In genomic region chr11:20594229-20595201, GRCm38 (mm10) we compare ENCODE assay signal across 10 mouse cellular contexts. TPM values are rescaled to one million over a fixed set of nuclear protein-coding genes. Genes with fewer than 3 reads are reported as not detected.
DNase-seq lines count a peak whose midpoint lies in the region; ATAC-seq and TF ChIP-seq lines count a peak whose summit lies in the region.
"Had no signal": no experiment of that assay in that cellular context is flagged by ENCODE, and none has a peak within 500 bp of the region (broad histone marks: within the 10 kb centered on the region; RNA-seq: fewer than 3 reads in every experiment).

No protein-coding gene starts in this region.

- H3K36me3 ChIP-seq in embryonic facial prominence, embryonic 13.5 days, result no peaks in the 10 kb centered on the region
- H3K36me3 ChIP-seq in lung, postnatal 0 days (ENCODE audit: insufficient read depth, low read length), result no peaks in the 10 kb centered on the region
- H3K36me3 ChIP-seq: embryonic facial prominence, embryonic 12.5 days had no signal

- no peak for ATAC-seq in embryonic facial prominence, embryonic 13.5 days (ENCODE audit: insufficient number of reproducible peaks, insufficient read depth, low FRiP score, low TSS enrichment, low read depth)
- peak; percentile 73 for ATAC-seq in lung, postnatal 0 days

- H3K4me2 ChIP-seq in embryonic facial prominence, embryonic 13.5 days, result peak overlapping the region; percentile 11; the same call in 1 of the 2 replicates
- 0 out of 2 replicates have a peak overlapping the region, but pooled peaks have one; percentile 9 for H3K4me2 ChIP-seq in lung, postnatal 0 days (replicated peaks; ENCODE audit: low read depth, low read length)
- H3K4me2 ChIP-seq: embryonic facial prominence, embryonic 12.5 days had no signal

- H3K27ac ChIP-seq in embryonic facial prominence, embryonic 13.5 days, result peak overlapping the region; percentile 48; the same call in 1 of the 2 replicates
- H3K27ac ChIP-seq in lung, postnatal 0 days (ENCODE audit: low read length), result peak overlapping the region; percentile 43; the same call in 1 of the 2 replicates
- H3K27ac ChIP-seq: embryonic facial prominence, embryonic 12.5 days had no signal

- no peak for TF ChIP-seq CTCF in lung, postnatal 0 days (IDR thresholded peaks at IDR 0.05)

- no peaks in the 10 kb centered on the region for H3K27me3 ChIP-seq in embryonic facial prominence, embryonic 13.5 days
- no peaks in the 10 kb centered on the region for H3K27me3 ChIP-seq in lung, postnatal 0 days (replicated peaks; ENCODE audit: insufficient read depth, low read length)
- H3K27me3 ChIP-seq: embryonic facial prominence, embryonic 12.5 days had no signal

- H3K4me3 ChIP-seq in embryonic facial prominence, embryonic 13.5 days, result no peak overlapping the region
- no peak overlapping the region for H3K4me3 ChIP-seq in lung, postnatal 0 days (ENCODE audit: low read depth, low read length)
- H3K4me3 ChIP-seq: embryonic facial prominence, embryonic 12.5 days had no signal

- H3K9ac ChIP-seq in embryonic facial prominence, embryonic 13.5 days, result 0 out of 2 replicates have a peak overlapping the region, but pooled peaks have one; percentile 22
- no peak overlapping the region for H3K9ac ChIP-seq in lung, postnatal 0 days (replicated peaks; ENCODE audit: low read depth)
- H3K9ac ChIP-seq: embryonic facial prominence, embryonic 12.5 days had no signal

- H3K4me1 ChIP-seq in embryonic facial prominence, embryonic 13.5 days, result peaks cover 13% of the 10 kb centered on the region
- H3K4me1 ChIP-seq in lung, postnatal 0 days (ENCODE audit: insufficient read depth, low read depth, low read length), result no peaks in the 10 kb centered on the region

- WGBS in embryonic facial prominence, embryonic 13.5 days, result 64% methylated on average over 22 of the region's 22 CpGs
- 35% methylated on average over 22 of the region's 22 CpGs for WGBS in lung, postnatal 0 days

- DNase-seq in gastrocnemius, postnatal 25 days, result peak; percentile 31
- DNase-seq in gastrocnemius, postnatal 14 days, result no peak
- DNase-seq in heart, postnatal 25 days (ENCODE audit: low spot score), result peak; percentile 17
- peak; percentile 67 for DNase-seq in lung, postnatal 0 days (ENCODE audit: low spot score)
- no peak for DNase-seq in right cerebral cortex, adult 2 months (ENCODE audit: low spot score in 2 of 2)
- no peak for DNase-seq in liver
- no peak for DNase-seq in ovary, postnatal 36 days (ENCODE audit: low spot score)
- DNase-seq: thymus, postnatal 14 days had no signal

- peak; percentile 29; the same call in 1 of the 2 replicates for TF ChIP-seq EP300 in lung, postnatal 0 days (IDR thresholded peaks at IDR 0.05)

- H3K9me3 ChIP-seq in embryonic facial prominence, embryonic 13.5 days, result no peaks in the 10 kb centered on the region
- no peaks in the 10 kb centered on the region for H3K9me3 ChIP-seq in lung, postnatal 0 days (ENCODE audit: low read length)
- H3K9me3 ChIP-seq: embryonic facial prominence, embryonic 12.5 days had no signal

- intact Hi-C loops in gastrocnemius, postnatal 14 days (cut with DNase I; ENCODE audit: low total_unique reads), result no loop called here
- intact Hi-C loops in heart, postnatal 25 days (cut with DNase I), result loop anchor here (5.0 kb wide), 3 partner anchors 43 to 137 kb away; partner anchors contain the start of gene Sertad2

RNA-seq across cellular contexts. Expression of gene Sertad2, which starts 51.5 kb away (rescaled TPM):
- 1 to 10 TPM; 8.4 to 9.2 TPM for total RNA-seq in gastrocnemius, postnatal 25 days (2021)
- 10 to 100 TPM in 1 of 2 experiments, 1 to 10 TPM in 1; 9.6 to 12.0 TPM for total RNA-seq in gastrocnemius, postnatal 14 days (2021)
- 40.5 and 47.9 TPM in 2 replicates for polyA plus RNA-seq in embryonic facial prominence, embryonic 13.5 days (2015; fragmentation: Nextera tagmentation; extraction: Ambion mirVana)
- 10 to 100 TPM; 18.0 to 21.5 TPM for total RNA-seq in heart, postnatal 25 days (2021)
- 43.6 and 44.9 TPM in 2 replicates for polyA plus RNA-seq in lung, postnatal 0 days (2015; fragmentation: Nextera tagmentation; extraction: Ambion mirVana)

Comparison
In these comparisons a context has a peak if more than half of its experiments do, and no peak if none do; other contexts are left out.
1. DNase-seq: peak in gastrocnemius, postnatal 25 days (single experiment), heart, postnatal 25 days (single experiment) and lung, postnatal 0 days (single experiment); none in gastrocnemius, postnatal 14 days (single experiment), right cerebral cortex, adult 2 months (0 of 2), liver (single experiment) and ovary, postnatal 36 days (single experiment).